Mouse (Mus musculus) embryonic facial prominence, embryonic 11.5 days (tissue): Measurements from ENCODE around the gene Mylk3. TPM values are rescaled to one million over a fixed set of nuclear protein-coding genes. Genes with fewer than 3 reads are reported as not detected.

ENCODE experiments used
- ATAC-seq: fragments of 200-750 bp; cut with Nextera tagmentation; replicated peaks from 2 replicates; pipeline ENCODE4 v1.8.0; 2017; ENCODE audit warnings: low read depth; ENCODE audit not compliant: insufficient number of reproducible peaks, low FRiP score, low TSS enrichment
- DNase-seq: peaks from one replicate; pipeline ENCODE4 v3.0.0-alpha.2; 2015; ENCODE audit warnings: low spot score
- H3K27ac ChIP-seq: fragments of 300-500 bp; sonication (generic); replicated peaks from 2 replicates; pipeline ENCODE4 v1.5.1; 2014; ENCODE audit warnings: mild to moderate bottlenecking, low read depth, low read length, control low read depth
- H3K27me3 ChIP-seq: fragments of 300-500 bp; sonication (generic); 2 replicates; pipeline ENCODE4 v1.6.1; 2014; ENCODE audit warnings: mild to moderate bottlenecking, low read length, moderate library complexity, mixed read lengths; ENCODE audit not compliant: control insufficient read depth, insufficient read depth
- H3K36me3 ChIP-seq: fragments of 300-500 bp; sonication (generic); replicated peaks from 2 replicates; pipeline ENCODE4 v1.6.1; 2014; ENCODE audit warnings: low read depth, mild to moderate bottlenecking, low read length, moderate library complexity, mixed read lengths; ENCODE audit not compliant: control insufficient read depth, insufficient read depth
- H3K4me1 ChIP-seq: fragments of 300-500 bp; sonication (generic); 2 replicates; pipeline ENCODE4 v1.6.1; 2014; ENCODE audit warnings: low read length, mixed read lengths; ENCODE audit not compliant: control insufficient read depth, insufficient read depth
- H3K4me2 ChIP-seq: fragments of 300-500 bp; sonication (generic); 2 replicates; pipeline ENCODE4 v1.6.1; 2014; ENCODE audit warnings: low read depth, mild to moderate bottlenecking, control low read depth, low read length, moderate library complexity
- H3K4me3 ChIP-seq: fragments of 300-500 bp; sonication (generic); 2 replicates; pipeline ENCODE4 v1.5.1; 2014; ENCODE audit warnings: low read depth, low read length, control low read depth
- H3K9ac ChIP-seq: fragments of 300-500 bp; sonication (generic); replicated peaks from 2 replicates; pipeline ENCODE4 v1.6.1; 2014; ENCODE audit warnings: mild to moderate bottlenecking, control low read depth, low read length
- H3K9me3 ChIP-seq: fragments of 300-500 bp; sonication (generic); replicated peaks from 2 replicates; pipeline ENCODE4 v1.6.1; 2016; ENCODE audit warnings: mild to moderate bottlenecking, low read length, inconsistent platforms, mixed read lengths; ENCODE audit not compliant: control insufficient read depth
- WGBS: fragments of 180-500 bp; shearing (Covaris S2); extraction: QIAGEN DNeasy Blood & Tissue Kit; methylation state at CpG from one replicate; pipeline ENCODE4 v1.1.7; 2014; 5-methylcytosine and 5-hydroxymethylcytosine counted together
- polyA plus RNA-seq: library from polyadenylated mRNA; unstranded; fragments of >200 nt; fragmentation: Nextera tagmentation; extraction: Ambion mirVana; gene quantifications from 2 replicates; pipeline ENCODE4 v1.2.1, GENCODE M21; 2014

The Mylk3 gene
- polyA plus RNA-seq, 1 experiment from 2014 or later: 2.9 TPM

DNA sequence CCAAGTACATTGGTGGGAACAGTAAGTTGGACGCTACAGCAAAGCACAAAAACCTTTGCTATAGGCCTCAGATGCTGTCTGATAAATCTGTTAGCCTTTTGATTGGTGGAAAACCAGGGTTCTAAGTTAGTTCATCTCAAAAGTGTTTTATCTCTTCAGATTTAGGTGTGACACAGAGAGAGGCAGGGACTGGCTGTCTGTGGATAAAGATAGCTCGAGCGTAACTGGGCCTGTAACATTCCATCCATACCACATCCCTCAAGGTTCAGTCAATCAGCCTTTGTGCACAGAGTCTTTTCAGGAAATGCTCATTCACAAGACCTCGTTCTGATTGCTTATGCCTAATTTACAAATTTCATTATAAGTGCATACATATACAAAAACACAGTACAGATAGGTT lies 43.1 kb upstream of the Mylk3 start:
- no peak overlapping the region for H3K4me3 ChIP-seq
- no peaks in the 10 kb centered on the region for H3K4me1 ChIP-seq
- H3K27ac ChIP-seq: no peak overlapping the region
- H3K36me3 ChIP-seq: no peaks in the 10 kb centered on the region
- H3K9me3 ChIP-seq: no peaks in the 10 kb centered on the region
- ATAC-seq (no peak), DNase-seq (peak; percentile 37)
- H3K27me3 ChIP-seq: no peaks in the 10 kb centered on the region
- 19% methylated on average over 4 of the region's 4 CpGs for WGBS
- H3K4me2 ChIP-seq: no peak overlapping the region
- no peak overlapping the region for H3K9ac ChIP-seq

DNA sequence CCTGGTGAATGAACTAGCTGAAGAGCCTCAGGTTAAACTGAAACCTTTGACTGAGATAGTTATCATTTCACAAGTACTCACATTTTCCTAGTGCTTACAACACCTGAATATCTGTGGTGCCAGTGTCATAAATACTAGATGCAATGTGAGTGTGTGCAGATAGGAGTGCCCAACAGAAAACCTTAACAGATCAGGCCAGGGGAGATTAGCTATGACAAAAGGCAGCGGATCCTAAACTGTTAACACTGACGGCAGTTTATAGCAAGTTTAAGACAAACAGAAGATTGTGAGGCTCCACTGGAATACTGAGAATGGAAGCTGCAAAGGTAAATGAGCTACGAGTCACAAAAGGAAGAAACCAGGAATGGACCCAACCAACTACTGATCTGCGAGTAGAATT lies 40.9 kb upstream of the Mylk3 start:
- WGBS: 83% methylated on average over 4 of the region's 4 CpGs

DNA sequence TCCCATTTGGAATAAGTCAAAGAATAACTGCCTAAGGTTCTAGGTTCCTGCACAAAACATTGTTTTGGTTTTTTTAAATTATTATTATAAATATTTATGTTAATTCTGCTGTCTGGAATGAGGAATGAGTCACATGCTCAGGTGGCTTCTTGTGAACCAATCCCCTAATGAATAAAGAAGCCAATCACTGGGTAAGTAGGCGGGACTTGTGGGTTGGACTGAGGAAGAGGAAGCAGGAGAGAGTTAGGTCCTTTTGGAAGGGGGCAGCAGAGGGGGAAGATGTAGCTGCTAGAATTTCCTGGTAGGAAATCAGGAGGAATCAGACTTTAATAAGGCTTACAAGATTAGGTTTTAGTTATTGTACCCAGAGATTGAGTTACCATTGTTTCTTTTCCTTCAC lies 35.2 kb upstream of the Mylk3 start:
- Histone ChIP-seq H3K9ac (no peak overlapping the region), H3K4me1 (no peaks in the 10 kb centered on the region), H3K36me3 (no peaks in the 10 kb centered on the region), H3K27ac (no peak overlapping the region), H3K9me3 (no peaks in the 10 kb centered on the region), H3K27me3 (no peaks in the 10 kb centered on the region), H3K4me2 (no peak overlapping the region), H3K4me3 (no peak overlapping the region)
- WGBS: 86% methylated on average over 1 of the region's 1 CpGs
- DNase-seq (no peak), ATAC-seq (no peak)

More for the DNA sequence above, 40.9 kb upstream of the Mylk3 start:
- Histone ChIP-seq H3K27me3 (no peaks in the 10 kb centered on the region), H3K36me3 (no peaks in the 10 kb centered on the region), H3K4me1 (no peaks in the 10 kb centered on the region), H3K4me2 (no peak overlapping the region), H3K9me3 (no peaks in the 10 kb centered on the region), H3K4me3 (no peak overlapping the region), H3K9ac (no peak overlapping the region), H3K27ac (no peak overlapping the region)
- DNase-seq: no peak
- no peak for ATAC-seq

DNA sequence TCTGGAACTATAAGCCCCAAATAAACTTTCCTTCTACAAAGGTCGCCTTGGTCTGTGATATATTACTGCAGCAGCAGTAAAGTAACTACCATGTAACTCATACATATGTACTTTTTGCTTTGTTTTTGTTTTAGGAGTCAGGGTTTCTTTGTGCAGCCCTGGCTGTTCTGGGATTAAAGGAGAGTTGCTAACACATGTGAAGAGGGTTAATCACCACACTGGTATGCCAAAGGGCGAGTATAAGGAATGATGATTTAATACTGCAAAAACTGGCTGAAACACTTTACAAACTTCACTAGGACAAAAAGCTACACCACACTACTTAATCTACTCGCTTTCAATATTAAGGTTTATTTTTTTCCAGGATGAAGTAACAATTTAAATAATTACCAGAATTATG lies 22.4 kb upstream of the Mylk3 start:
- no peak for ATAC-seq
- no peaks in the 10 kb centered on the region for H3K36me3 ChIP-seq
- WGBS: 77% methylated on average over 3 of the region's 3 CpGs
- H3K4me3 ChIP-seq: no peak overlapping the region
- no peaks in the 10 kb centered on the region for H3K27me3 ChIP-seq
- H3K9ac ChIP-seq: no peak overlapping the region
- no peaks in the 10 kb centered on the region for H3K4me1 ChIP-seq
- DNase-seq: no peak
- H3K4me2 ChIP-seq: no peak overlapping the region
- no peak overlapping the region for H3K27ac ChIP-seq
- no peaks in the 10 kb centered on the region for H3K9me3 ChIP-seq

DNA sequence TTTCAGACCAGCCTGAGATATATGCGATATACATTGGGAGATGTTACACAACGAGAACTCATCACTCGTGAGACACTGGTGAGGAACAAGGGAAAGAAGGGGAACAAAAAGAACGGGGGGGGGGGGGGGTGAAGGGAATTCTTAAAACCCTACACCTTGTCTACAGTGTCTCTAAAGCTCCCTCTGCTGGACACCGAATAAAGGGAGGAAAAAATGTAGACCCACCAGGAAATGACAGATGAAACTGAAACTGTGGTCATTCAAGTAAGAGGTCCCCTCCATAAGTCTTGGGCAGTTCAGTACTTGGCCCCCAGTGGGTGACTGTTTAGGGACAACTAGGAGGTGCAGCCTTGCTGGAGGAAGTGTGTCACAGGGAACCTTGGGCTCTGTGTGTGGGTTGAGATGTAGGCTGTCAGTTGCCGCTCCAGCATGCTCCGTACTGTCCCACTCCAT lies 21.9 kb upstream of the Mylk3 start:
- H3K36me3 ChIP-seq: no peaks in the 10 kb centered on the region
- H3K9ac ChIP-seq: no peak overlapping the region
- 64% methylated on average over 7 of the region's 7 CpGs for WGBS
- H3K4me2 ChIP-seq: no peak overlapping the region
- no peaks in the 10 kb centered on the region for H3K9me3 ChIP-seq
- H3K4me1 ChIP-seq: no peaks in the 10 kb centered on the region
- H3K27me3 ChIP-seq: no peaks in the 10 kb centered on the region
- ATAC-seq (no peak), DNase-seq (peak; percentile 51)
- H3K4me3 ChIP-seq: no peak overlapping the region
- H3K27ac ChIP-seq: no peak overlapping the region

DNA sequence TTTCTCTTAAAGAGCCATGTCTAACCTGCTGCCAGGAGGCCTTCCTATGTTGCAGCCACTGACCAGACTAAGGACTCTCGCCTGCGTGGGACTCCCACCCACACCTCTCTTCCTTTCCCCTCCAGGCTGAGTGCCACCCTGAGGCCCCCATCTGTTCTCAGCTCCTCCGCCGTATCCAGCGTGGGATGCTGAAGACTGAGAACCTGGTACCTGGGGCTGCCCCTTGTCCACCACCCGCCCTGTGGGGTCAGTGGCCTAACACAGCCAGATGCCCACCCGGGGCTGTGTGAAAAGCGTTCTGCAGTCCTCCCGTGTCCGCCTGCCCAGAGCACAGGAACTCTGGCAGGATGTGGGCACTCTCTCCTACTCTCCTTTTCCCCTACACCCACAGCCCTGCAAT lies 19.8 kb upstream of the Mylk3 start:
- H3K36me3 ChIP-seq: no peaks in the 10 kb centered on the region
- H3K9me3 ChIP-seq: no peaks in the 10 kb centered on the region
- H3K4me1 ChIP-seq: no peaks in the 10 kb centered on the region
- ATAC-seq: no peak
- no peaks in the 10 kb centered on the region for H3K27me3 ChIP-seq
- whole genome bisulfite sequencing: 77% methylated on average over 10 of the region's 10 CpGs
- no peak overlapping the region for H3K27ac ChIP-seq
- H3K4me2 ChIP-seq: no peak overlapping the region
- DNase-seq: no peak
- no peak overlapping the region for H3K4me3 ChIP-seq
- no peak overlapping the region for H3K9ac ChIP-seq

DNA sequence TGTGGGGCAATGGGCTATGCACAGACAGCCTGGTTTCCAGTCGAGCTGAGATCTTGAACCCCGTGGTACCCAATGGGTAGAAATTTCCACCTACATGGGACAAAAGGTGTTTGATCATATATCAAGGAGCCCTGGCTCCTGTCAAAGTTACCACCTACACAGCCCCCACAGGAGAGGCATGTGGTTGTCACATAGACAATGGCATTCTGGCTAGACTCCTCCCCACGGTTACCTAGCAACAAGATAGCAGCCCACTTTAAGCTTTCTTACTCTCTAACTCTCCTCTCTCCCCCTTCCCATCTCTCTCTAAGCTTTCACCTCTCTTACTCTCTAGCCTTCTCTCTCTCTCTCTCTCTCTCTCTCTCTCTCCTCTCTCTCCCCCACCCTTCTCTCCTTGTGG lies 19.3 kb upstream of the Mylk3 start:
- Histone ChIP-seq H3K36me3 (no peaks in the 10 kb centered on the region), H3K4me2 (no peak overlapping the region), H3K27me3 (no peaks in the 10 kb centered on the region), H3K4me3 (no peak overlapping the region), H3K27ac (no peak overlapping the region), H3K9me3 (no peaks in the 10 kb centered on the region), H3K9ac (no peak overlapping the region), H3K4me1 (no peaks in the 10 kb centered on the region)
- DNase-seq: no peak
- no peak for ATAC-seq
- WGBS: 56% methylated on average over 3 of the region's 3 CpGs

DNA sequence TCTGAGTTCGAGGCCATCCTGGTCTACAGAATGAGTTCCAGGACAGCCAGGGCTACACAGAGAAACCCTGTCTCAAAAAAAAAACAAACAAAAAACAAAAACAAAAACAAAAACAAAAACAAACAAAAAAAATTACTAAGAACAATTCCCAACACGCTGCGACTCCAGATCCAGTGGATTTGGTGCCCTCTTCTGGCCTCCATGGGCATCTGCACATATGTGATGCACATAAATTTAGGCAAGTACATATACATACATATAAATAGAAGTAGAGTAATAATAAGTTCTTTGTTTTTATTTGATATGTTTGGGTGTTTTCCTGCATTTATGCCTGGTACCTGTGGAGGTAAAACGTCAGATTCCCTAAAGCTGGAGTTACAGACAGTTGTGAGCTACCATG lies 12.4 kb upstream of the Mylk3 start:
- WGBS: 81% methylated on average over 4 of the region's 4 CpGs
- Histone ChIP-seq H3K27me3 (no peaks in the 10 kb centered on the region), H3K36me3 (no peaks in the 10 kb centered on the region)

More for the DNA sequence above, 12.4 kb upstream of the Mylk3 start:
- no peak overlapping the region for H3K27ac ChIP-seq
- H3K4me1 ChIP-seq: no peaks in the 10 kb centered on the region
- no peak overlapping the region for H3K4me2 ChIP-seq
- no peak for DNase-seq
- H3K9ac ChIP-seq: no peak overlapping the region
- no peak for ATAC-seq
- no peak overlapping the region for H3K4me3 ChIP-seq
- no peaks in the 10 kb centered on the region for H3K9me3 ChIP-seq
